Mouse (Mus musculus) cerebellum, adult 2 months (tissue): ENCODE measurements at regions not wholly inside any gene's neighbourhood (a gene's known extent, or its start where the extent isn't known, plus 50 kb on each side); places are given as distances from the start of the nearest gene placed in this dataset.

Experiments used
- DNase-seq, 2 experiments: peaks; one replicate each; pipeline ENCODE4 v3.0.0; 2021
- H3K27ac ChIP-seq: fragments of 200-500 bp; 2 replicates; pipeline ENCODE4 v1.5.1; 2012; ENCODE audit warnings: low read length, control low read depth, inconsistent platforms; ENCODE audit not compliant: insufficient read depth
- H3K27me3 ChIP-seq: fragments of 200-500 bp; 2 replicates; pipeline ENCODE4 v1.6.1; 2012; ENCODE audit warnings: inconsistent platforms, mild to moderate bottlenecking, low read length, moderate library complexity; ENCODE audit not compliant: control insufficient read depth, insufficient read depth
- H3K4me1 ChIP-seq: fragments of 200-500 bp; 2 replicates; pipeline ENCODE4 v1.6.1; 2011; ENCODE audit warnings: low read length; ENCODE audit not compliant: control insufficient read depth, insufficient read depth
- H3K4me3 ChIP-seq: fragments of 200-500 bp; replicated peaks from 2 replicates; pipeline ENCODE3; 2011; ENCODE audit warnings: mild to moderate bottlenecking, low read depth, low read length, control low read depth; ENCODE audit not compliant: insufficient read depth
- CTCF ChIP-seq: fragments of 200-500 bp; IDR thresholded peaks from 2 replicates; pipeline ENCODE4 v1.5.1; 2011; ENCODE audit warnings: low read depth, mild to moderate bottlenecking, control low read depth, low read length, moderate library complexity, borderline replicate concordance; ENCODE audit not compliant: insufficient read depth
- POLR2A ChIP-seq: fragments of 200-500 bp; IDR thresholded peaks from 2 replicates; pipeline ENCODE4 v1.6.1; 2011; ENCODE audit warnings: low read length, control low read depth, borderline replicate concordance; ENCODE audit not compliant: insufficient read depth
- WGBS: fragments of 180-500 bp; shearing (Covaris S2); methylation state at CpG from one replicate; pipeline ENCODE4 v1.1.7; 2018; 5-methylcytosine and 5-hydroxymethylcytosine counted together

DNA sequence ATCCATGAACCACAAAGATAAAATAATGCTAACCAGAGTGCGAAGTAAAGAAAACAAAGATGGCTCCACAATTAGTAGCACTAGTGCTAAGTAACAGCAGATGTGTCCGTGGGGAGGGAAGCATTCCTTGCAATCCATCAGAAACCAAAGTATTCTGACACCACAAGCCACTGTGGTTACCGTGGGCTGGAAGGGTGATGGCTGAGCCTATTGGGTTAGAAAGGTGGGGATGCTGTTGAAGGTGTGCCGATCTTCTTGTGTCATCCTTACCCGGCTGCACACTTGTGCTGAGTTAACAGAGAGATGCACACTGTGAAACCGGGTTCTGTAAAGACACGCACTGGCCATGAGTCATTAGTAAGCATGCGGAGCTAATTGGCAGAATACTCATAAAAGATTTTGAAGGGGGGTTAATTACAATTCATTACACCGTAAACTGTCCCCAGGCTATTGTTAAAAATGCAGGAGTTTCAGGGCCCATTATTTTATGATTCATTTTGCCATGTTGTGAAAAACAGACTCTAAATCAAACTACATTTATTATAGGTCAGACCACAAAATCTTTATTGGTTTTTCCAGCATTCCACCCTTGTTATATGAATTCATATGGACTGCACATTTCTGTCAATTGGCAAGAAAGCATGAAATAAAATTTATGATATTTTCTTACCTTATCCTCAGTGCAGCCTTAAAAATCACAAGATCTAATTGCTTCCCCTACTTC, 114.5 kb downstream of the Bmp2 start:
- 68% methylated on average over 9 of the region's 9 CpGs for WGBS
- Histone ChIP-seq H3K4me3 (no peak overlapping the region), H3K4me1 (no peaks in the 10 kb centered on the region), H3K27me3 (no peaks in the 10 kb centered on the region; the same call in 1 of the 2 replicates), H3K27ac (no peak overlapping the region)
- TF ChIP-seq CTCF (no peak), POLR2A (no peak)
- DNase-seq = no peak

DNA sequence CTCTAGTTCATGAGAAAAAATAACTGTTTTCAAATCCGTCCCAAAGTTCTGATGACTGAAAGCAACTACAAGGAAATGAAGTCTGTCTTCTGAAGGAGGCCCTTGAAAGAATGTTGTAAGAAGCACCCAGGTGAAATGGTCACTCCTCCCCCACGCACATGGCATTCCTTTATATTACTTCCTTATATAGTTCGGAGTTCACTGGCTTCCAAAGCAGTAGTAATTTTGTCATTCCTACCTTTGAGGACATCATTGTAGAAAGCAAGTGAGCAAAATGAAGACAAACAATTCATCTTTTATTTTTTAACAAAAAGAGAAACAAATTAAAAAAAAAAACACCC, 115.1 kb downstream of the Bmp2 start:
- 94% methylated on average over 3 of the region's 3 CpGs for WGBS
- Histone ChIP-seq H3K27me3 (no peaks in the 10 kb centered on the region; the same call in 1 of the 2 replicates), H3K27ac (no peak overlapping the region), H3K4me1 (no peaks in the 10 kb centered on the region), H3K4me3 (no peak overlapping the region)
- TF ChIP-seq POLR2A = no peak
- TF ChIP-seq CTCF = no peak
- no peak for DNase-seq

DNA sequence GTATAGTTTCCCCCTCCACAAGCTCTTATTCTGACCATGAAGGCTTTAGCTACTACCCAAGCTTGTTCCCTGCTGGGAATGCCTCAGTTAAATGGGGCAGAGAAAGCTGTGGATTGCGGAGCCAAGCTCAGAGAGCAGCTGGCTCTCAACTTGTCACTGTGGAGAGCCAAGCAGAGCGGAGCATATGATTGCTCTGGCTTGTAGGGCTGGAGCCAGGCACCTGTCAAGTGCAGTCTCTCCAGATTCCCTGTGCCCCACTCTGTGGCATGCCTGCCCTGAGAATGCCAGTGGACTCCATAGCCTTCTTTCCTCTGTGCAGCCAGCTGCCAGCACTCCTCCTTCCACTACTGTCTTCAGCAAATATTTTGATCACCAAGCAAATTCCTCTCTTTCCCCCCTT, 117.9 kb downstream of the Bmp2 start:
- 9% methylated on average over 2 of the region's 2 CpGs for WGBS
- H3K4me1 ChIP-seq = no peaks in the 10 kb centered on the region
- no peaks in the 10 kb centered on the region; the same call in 1 of the 2 replicates for H3K27me3 ChIP-seq
- DNase-seq = peak in 1 of 2 experiments; percentile 5
- no peak overlapping the region for H3K27ac ChIP-seq
- TF ChIP-seq CTCF (no peak), POLR2A (no peak)
- H3K4me3 ChIP-seq = no peak overlapping the region

- no peak for TF ChIP-seq POLR2A
- no peak for TF ChIP-seq CTCF
- H3K27me3 ChIP-seq = no peaks in the 10 kb centered on the region; the same call in 1 of the 2 replicates
- no peaks in the 10 kb centered on the region for H3K4me1 ChIP-seq
- 83% methylated on average over 4 of the region's 4 CpGs for WGBS
- no peak for DNase-seq
- H3K27ac ChIP-seq = no peak overlapping the region
- no peak overlapping the region for H3K4me3 ChIP-seq
Measured at GRCm38 (mm10) chr2:133671528-133671927, 119.6 kb downstream of the Bmp2 start.

GRCm38 (mm10) chr2:133684367-133684766, 132.4 kb downstream of the Bmp2 start:
- Histone ChIP-seq H3K27ac (no peak overlapping the region), H3K4me3 (no peak overlapping the region), H3K4me1 (no peaks in the 10 kb centered on the region), H3K27me3 (no peaks in the 10 kb centered on the region)
- TF ChIP-seq CTCF (no peak), POLR2A (no peak)
- no peak for DNase-seq

DNA sequence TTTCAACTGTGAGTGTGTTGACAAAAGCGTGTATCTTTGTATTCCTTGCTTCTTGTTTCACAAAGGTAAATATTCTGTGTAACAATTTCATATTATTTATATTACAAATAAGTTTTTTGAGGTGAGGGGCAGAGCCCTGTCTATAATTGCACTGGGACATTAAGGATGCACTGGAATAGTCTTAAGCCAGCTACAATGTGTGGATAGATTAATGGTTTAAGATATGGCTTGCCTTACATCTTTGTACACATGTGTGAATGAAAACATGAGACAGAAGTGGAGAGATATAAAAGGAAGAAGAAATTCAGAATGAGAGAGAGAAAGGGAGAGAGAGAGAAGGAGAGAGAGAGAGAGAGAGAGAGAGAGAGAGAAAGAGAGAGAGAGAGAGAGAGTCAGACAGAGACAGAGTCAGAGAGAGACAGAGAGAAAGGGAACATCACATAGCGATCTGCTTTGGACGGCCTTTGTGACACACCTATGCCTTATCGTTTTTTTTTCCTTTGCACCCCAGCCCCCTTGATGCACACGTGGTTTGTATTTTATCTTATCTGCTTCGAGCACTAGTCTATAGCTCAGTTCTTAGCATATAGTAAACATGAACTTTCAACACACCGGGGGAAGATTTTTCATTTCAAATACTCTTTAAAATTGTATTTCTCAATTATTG, 136.3 kb downstream of the Bmp2 start:
- Histone ChIP-seq H3K4me1 (no peaks in the 10 kb centered on the region), H3K27me3 (no peaks in the 10 kb centered on the region), H3K4me3 (no peak overlapping the region), H3K27ac (no peak overlapping the region)
- no peak for DNase-seq
- no peak for TF ChIP-seq POLR2A
- TF ChIP-seq CTCF = no peak
- 86% methylated on average over 7 of the region's 7 CpGs for WGBS

DNA sequence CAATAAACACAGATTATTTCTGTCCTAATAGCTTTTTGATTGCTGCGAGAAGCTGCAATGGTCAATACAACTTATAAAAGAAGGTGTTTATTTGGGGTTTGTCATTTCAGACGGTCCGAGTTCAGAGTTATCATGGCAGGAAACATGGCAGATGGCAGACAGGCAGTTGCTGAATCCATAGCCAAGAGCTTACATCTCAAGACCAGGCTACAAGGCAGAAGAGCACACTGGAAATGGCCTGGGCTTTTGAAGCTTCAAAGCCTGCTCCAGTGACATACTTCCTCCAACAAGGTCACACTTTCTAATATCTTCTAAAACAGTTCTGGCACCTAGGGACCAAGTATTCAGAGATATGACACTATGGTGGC, 136.8 kb downstream of the Bmp2 start:
- Histone ChIP-seq H3K4me3 (no peak overlapping the region), H3K27me3 (no peaks in the 10 kb centered on the region), H3K27ac (no peak overlapping the region), H3K4me1 (no peaks in the 10 kb centered on the region)
- 51% methylated on average over 3 of the region's 3 CpGs for WGBS
- no peak for TF ChIP-seq CTCF
- no peak for TF ChIP-seq POLR2A
- DNase-seq = no peak
